Mouse (Mus musculus) inflammation-experienced regulatory T-cells (primary cell): ENCODE results near the gene Masp2. TPM values are rescaled to one million over a fixed set of nuclear protein-coding genes. Genes with fewer than 3 reads are reported as not detected.

Source experiments
- polyA plus RNA-seq, 2 experiments: library from polyadenylated mRNA; unstranded; fragments of 100-300 nt; shearing (Covaris generic); gene quantifications; one replicate each; pipeline ENCODE4 v1.2.1; 2017

Masp2 gene
- under 1 TPM; 0.18 to 0.49 TPM for polyA plus RNA-seq

GRCm38 (mm10) chr4:148602357-148603120 is at the start of gene Masp2:
TSS of gene Masp2 (plus strand) at chr4:148602554.

GRCm38 (mm10) chr4:148558297-148559000 is 43.9 kb upstream of the Masp2 start, which contains the start of gene Exosc10:
TSS of gene Exosc10 (plus strand) at chr4:148558429.

GRCm38 (mm10) chr4:148591171-148591630 is 11.2 kb upstream of the Masp2 start, which contains the start of gene Srm:
TSS of gene Srm (plus strand) at chr4:148591503.

GRCm38 (mm10) chr4:148626623-148627185 is 24.4 kb downstream of the Masp2 start, which contains the start of gene Tardbp:
TSS of gene Tardbp (minus strand) at chr4:148627019.

GRCm38 (mm10) chr4:148643291-148644156 is 41.2 kb downstream of the Masp2 start, which contains the start of gene Gm572:
TSS of gene Gm572 (plus strand) at chr4:148643317.

Other genes starting within 250 kb of the Masp2 start
- 10 to 100 TPM; 18.9 to 19.5 TPM for gene Ubiad1, start 157.8 kb upstream of the Masp2 start, polyA plus RNA-seq
- gene Mtor, start 153.9 kb upstream of the Masp2 start, polyA plus RNA-seq, result 10 to 100 TPM; 15.6 to 20.5 TPM
- gene Angptl7, start 102.1 kb upstream of the Masp2 start, polyA plus RNA-seq, result under 1 TPM; 0.36 to 0.69 TPM
- 100 to 1,000 TPM; 109 to 134 TPM for gene Exosc10, start 44.1 kb upstream of the Masp2 start, polyA plus RNA-seq
- gene Srm, start 11.1 kb upstream of the Masp2 start, polyA plus RNA-seq, result 10 to 100 TPM; 71.9 to 86.5 TPM
- 100 to 1,000 TPM; 184 to 187 TPM for gene Tardbp, start 24.5 kb downstream of the Masp2 start, polyA plus RNA-seq
- gene Gm572, start 40.8 kb downstream of the Masp2 start, polyA plus RNA-seq, result under 1 TPM; 0.14 to 0.48 TPM
- 1 to 10 TPM; 2.9 to 3.0 TPM for gene Casz1, start 201.9 kb downstream of the Masp2 start, polyA plus RNA-seq